Mouse (Mus musculus): Measurements from ENCODE around the gene Clec12a.

DNA sequence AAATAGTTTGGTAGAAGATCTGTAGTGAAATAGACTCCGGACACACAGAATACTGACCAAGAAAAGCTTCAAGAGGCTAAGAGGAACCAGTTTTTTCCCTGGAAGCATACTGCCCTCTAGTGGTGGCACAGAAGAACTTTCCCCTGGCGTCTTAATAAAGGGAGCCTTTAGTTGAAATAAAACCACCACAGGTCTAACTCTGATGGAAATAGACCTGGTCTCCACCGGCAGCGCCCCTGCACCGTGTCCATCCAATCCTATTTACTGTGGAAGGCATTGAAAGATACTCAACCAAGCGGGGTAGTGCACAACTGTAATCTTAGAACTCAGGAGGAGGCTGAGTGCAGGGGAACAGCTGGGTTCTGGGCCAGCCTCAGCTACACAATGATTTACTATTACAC lies 23.5 kb downstream of the Clec12a start:
- no peak for TF ChIP-seq TAL1 (IDR thresholded peaks at IDR 0.05; ENCODE audit: low read length)
- no peak for TF ChIP-seq GATA1 (IDR thresholded peaks at IDR 0.05; ENCODE audit: low read length)

Measured in erythroblast, embryonic 14.5 days (primary cell).